Mouse (Mus musculus): ENCODE results near the gene Trim63.

GRCm38 (mm10) chr4:134321524-134321923 lies 6.6 kb downstream of the Trim63 start:
- TF ChIP-seq CTCF (conservative IDR thresholded peaks at IDR 0.05 in 1 of 2, IDR thresholded peaks at IDR 0.05 in 1 of 2; ENCODE audit: low read depth in 2 of 2, low read length in 2 of 2) (peak in 1 of 2 experiments; percentile 56; a peak in 2 of 4 replicates), EP300 (IDR thresholded peaks at IDR 0.05; ENCODE audit: low read length) (no peak), HCFC1 (IDR thresholded peaks at IDR 0.05; ENCODE audit: low read depth, low read length) (no peak), POLR2A (IDR thresholded peaks at IDR 0.05; ENCODE audit: low read depth, low read length) (no peak), MEF2A (IDR thresholded peaks at IDR 0.05; ENCODE audit: borderline replicate concordance, low read depth, low read length) (no peak), MAFK (IDR thresholded peaks at IDR 0.05; ENCODE audit: insufficient replicate concordance, low read length) (no peak), MAZ (IDR thresholded peaks at IDR 0.05; ENCODE audit: low read depth, low read length) (no peak), ZKSCAN1 (IDR thresholded peaks at IDR 0.05; ENCODE audit: borderline replicate concordance, low read depth, low read length) (no peak), E2F4 (IDR thresholded peaks at IDR 0.05; ENCODE audit: insufficient replicate concordance, low read depth, low read length) (no peak), RCOR1 (conservative IDR thresholded peaks at IDR 0.05; ENCODE audit: low read depth, low read length) (no peak)
